Mouse (Mus musculus): ENCODE data around the gene Insyn1. TPM values are rescaled to one million over a fixed set of nuclear protein-coding genes. Genes with fewer than 3 reads are reported as not detected.

Gene Insyn1
- 0.44 and 0.90 TPM in 2 replicates for polyA plus RNA-seq (2015; fragmentation: Nextera tagmentation; extraction: Ambion mirVana)

GRCm38 (mm10) chr9:58487851-58488801 is at the start of gene Insyn1:
TSS of gene Insyn1 (plus strand) at chr9:58488603.

Other genes with a start within 250 kb of the Insyn1 start
- 6.0 and 7.2 TPM in 2 replicates for gene Pml, start 238.8 kb upstream of the Insyn1 start, polyA plus RNA-seq (2015; fragmentation: Nextera tagmentation; extraction: Ambion mirVana)
- gene Stoml1, start 235.4 kb upstream of the Insyn1 start, polyA plus RNA-seq (2015; fragmentation: Nextera tagmentation; extraction: Ambion mirVana): 16.5 and 19.1 TPM in 2 replicates
- 50.3 and 80.0 TPM in 2 replicates for gene Loxl1, start 175.4 kb upstream of the Insyn1 start, polyA plus RNA-seq (2015; fragmentation: Nextera tagmentation; extraction: Ambion mirVana)
- 0.17 TPM in 1 of 2 replicates, not detected in the other for gene Tbc1d21, start 118.1 kb upstream of the Insyn1 start, polyA plus RNA-seq (2015; fragmentation: Nextera tagmentation; extraction: Ambion mirVana)
- gene Cd276, start 66.8 kb downstream of the Insyn1 start, polyA plus RNA-seq (2015; fragmentation: Nextera tagmentation; extraction: Ambion mirVana): 13.6 and 18.0 TPM in 2 replicates
- gene Nptn, start 93.6 kb downstream of the Insyn1 start, polyA plus RNA-seq (2015; fragmentation: Nextera tagmentation; extraction: Ambion mirVana): 59.7 and 67.7 TPM in 2 replicates